Mouse (Mus musculus): ENCODE measurements around the gene Hexim1.

GRCm38 (mm10) chr11:103142441-103143182, 26.6 kb downstream of the Hexim1 start:
- TF ChIP-seq EP300 (IDR thresholded peaks at IDR 0.05; ENCODE audit: low read length) = no peak
- no peak for TF ChIP-seq TCF12 (IDR thresholded peaks at IDR 0.05; ENCODE audit: low read depth, low read length)
- no peak for TF ChIP-seq CTCF (conservative IDR thresholded peaks at IDR 0.05 in 1 of 2, IDR thresholded peaks at IDR 0.05 in 1 of 2; ENCODE audit: low read depth in 2 of 2, low read length in 2 of 2)
- no peak for TF ChIP-seq POLR2AphosphoS2 (IDR thresholded peaks at IDR 0.05; ENCODE audit: low read depth, low read length)
- no peak for TF ChIP-seq POLR2A (IDR thresholded peaks at IDR 0.05; ENCODE audit: low read depth, low read length)
- no peak for TF ChIP-seq ZMIZ1 (IDR thresholded peaks at IDR 0.05; ENCODE audit: low read depth, low read length)
- TF ChIP-seq NRF1 (IDR thresholded peaks at IDR 0.05; ENCODE audit: low read depth, low read length) = peak; percentile 82
- TF ChIP-seq MAZ (IDR thresholded peaks at IDR 0.05; ENCODE audit: low read depth, low read length) = no peak; the same call in 1 of the 2 replicates
- TF ChIP-seq RAD21 (IDR thresholded peaks at IDR 0.05; ENCODE audit: low read depth, low read length) = no peak
- no peak for TF ChIP-seq KAT2A (IDR thresholded peaks at IDR 0.05; ENCODE audit: insufficient replicate concordance, low read length)
- no peak; the same call in 1 of the 2 replicates for TF ChIP-seq HCFC1 (IDR thresholded peaks at IDR 0.05; ENCODE audit: low read depth, low read length)
- no peak for TF ChIP-seq ZNF384 (IDR thresholded peaks at IDR 0.05; ENCODE audit: low read depth, low read length)

Measured in CH12.LX (cell line).